Mouse (Mus musculus) thymus, postnatal 0 days (tissue): Measurements from ENCODE around the gene Smtn. TPM values are rescaled to one million over a fixed set of nuclear protein-coding genes. Genes with fewer than 3 reads are reported as not detected.

Source experiments
- DNase-seq: peaks from one replicate; pipeline ENCODE4 v3.0.0-alpha.2; 2015; ENCODE audit warnings: low spot score
- polyA plus RNA-seq: library from polyadenylated mRNA; unstranded; fragments of >200 nt; fragmentation: Nextera tagmentation; extraction: Ambion mirVana; gene quantifications from 2 replicates; pipeline ENCODE4 v1.2.1, GENCODE M21; 2015

The Smtn gene
- polyA plus RNA-seq, 1 experiment from 2014 or later, result 13.4 TPM

DNA sequence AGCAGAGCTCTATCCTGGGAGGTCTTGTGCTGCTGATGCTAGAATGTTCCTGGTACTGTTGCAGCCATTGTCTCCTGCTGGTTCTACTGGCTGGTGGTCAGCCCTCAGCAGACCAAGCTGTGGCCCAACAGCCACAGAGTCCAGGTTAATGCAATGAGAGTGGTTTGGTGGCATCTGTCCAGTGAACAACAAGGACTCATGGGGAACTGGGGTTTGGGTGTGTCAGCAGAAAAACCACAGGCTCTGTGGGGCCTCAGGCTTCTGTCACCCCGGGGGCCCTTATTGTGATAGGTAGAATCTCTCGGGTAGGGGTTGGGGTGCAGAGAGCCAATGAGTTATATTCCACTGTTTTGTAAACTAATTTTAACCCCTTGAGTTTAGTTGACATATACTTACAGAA lies 30.1 kb downstream of the Smtn start:
- no peak for DNase-seq

- no peak for DNase-seq
These were observed 31.0 kb downstream of the Smtn start for GRCm38 (mm10) chr11:3509181-3510085.

DNA sequence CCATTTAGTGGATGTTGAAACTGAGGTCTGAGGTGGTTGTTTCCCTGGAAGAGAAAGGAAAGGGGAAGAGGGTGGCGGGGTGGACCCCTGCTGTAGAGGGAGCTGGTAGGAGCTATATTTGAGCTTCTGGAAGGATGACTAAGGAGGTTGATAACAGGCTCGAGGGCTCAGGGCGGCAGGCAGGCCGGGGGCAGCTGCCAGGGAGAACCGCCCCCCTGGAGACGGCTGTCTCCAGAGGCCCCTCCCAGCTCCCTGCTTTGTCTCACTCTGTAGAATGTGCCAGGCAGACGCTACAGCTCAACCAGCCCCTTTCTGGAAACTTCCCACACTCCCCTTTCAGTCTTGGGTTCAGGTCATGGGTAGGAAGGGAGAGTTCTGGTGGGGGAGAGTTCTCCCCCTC lies 32.2 kb downstream of the Smtn start:
- no peak for DNase-seq

DNA sequence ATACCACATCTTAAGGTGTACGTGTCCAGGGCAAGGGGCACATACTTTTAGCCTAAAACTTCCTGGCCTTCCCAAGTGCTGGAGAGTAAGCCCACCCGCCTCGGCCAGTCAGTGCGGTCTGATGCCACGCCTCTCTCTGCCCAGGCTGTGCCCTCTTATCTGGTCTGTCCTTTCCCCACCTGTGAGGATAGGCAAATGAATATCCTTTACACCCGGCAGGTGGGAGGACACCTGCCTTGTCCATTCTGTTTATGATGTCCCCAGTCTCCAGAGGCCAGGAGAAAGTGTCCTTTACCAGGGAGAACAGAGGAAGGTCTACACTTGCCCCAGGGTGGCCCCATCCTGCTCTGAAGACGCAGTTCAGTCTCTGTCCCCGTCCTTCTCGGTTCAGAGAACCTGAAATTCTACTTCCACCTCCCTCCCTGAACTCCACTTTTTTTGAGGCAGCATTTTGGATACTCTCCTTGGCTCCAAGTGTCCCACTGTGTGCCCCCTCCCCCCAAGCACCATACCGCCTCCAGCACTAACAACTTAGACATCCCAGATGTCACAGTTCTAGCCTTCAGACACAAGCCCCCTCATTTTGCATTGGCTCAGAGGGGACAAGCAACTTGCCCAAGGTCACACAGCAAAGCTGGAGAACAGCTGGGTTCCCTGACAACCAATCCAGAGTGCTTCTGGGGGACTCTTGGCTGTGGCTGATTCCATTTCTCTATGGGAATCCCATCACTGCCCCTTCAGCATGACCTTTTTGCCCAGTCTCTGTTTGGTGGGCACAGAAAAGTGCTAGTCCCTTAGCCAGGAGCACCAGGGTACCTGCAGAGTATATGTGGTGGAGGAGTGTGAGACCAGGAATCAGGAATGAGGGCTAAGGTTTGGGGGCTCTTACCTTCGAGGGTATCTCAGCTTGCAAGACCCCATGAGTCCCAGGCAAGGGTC lies 36.4 kb downstream of the Smtn start:
- no peak for DNase-seq

DNA sequence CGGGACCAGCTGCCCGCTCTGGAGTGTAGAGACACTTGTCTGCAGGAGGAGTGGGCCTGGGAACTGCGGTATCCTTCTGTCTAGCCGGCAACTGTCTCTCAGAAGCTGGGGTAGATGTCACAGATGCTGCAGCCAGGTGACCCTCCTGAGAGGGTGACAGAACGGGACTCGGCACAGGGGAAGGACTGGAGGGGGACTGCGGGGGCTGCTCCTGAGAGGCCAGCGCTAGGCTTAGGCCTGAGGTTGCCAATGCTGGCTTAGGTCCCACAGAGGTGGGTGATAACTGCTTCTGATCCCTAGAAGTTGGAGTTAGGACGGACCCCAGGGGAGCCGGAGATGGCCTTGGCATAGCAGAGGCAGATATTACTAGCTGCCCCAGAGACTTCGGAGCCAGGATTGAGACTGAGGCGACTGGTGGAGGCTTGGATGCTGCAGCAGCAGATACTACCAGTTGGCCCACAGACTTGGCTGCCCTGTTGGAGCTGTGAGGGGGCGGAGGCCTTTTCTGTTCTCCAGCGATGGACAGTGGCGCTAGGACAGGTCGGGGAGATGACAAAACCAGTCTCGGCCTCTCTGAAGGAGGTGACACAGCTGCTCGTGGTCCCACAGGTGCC lies 37.8 kb downstream of the Smtn start:
- no peak for DNase-seq

GRCm38 (mm10) chr11:3502057-3502456 lies 38.4 kb downstream of the Smtn start:
- DNase-seq, result no peak

DNA sequence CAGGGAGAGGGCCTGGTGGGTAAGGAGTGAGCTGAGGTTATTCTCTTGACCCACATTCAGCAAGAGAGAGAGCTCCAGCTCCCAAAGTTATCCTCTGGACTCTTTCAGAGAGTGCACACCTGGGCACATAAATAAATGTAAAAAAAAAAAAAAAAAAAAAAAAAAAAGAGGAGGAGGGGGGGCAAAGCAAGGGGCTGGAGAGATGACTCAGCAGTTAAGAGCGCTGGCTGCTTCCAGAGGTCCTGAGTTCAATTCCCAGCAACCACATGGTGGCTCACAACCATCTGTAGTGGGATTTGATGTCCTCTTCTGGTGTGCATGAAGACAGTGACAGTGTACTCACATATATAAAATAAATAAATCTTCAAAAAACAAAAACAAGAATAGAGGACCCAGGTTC lies 43.1 kb downstream of the Smtn start:
- DNase-seq, result no peak

DNA sequence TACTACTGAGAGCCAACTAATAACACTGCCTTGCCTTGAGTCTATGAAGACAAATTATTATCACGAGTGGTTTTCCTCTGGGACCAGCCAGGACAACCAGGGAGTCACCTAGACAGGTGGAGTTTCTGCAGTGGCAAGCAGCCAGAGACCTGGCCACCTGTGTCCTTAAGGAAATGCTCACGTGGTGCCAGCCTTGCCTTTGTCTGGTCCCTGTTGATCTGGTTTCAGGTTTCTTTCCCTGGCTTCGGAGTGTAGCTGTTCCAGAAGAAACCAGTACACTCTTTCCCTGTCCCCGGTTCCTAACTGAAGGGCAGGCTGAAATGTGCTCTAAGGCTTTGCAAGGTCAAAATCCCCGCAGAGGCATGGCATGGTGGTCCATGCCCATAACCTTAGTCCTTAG lies 43.7 kb downstream of the Smtn start:
- DNase-seq, result no peak

GRCm38 (mm10) chr11:3495496-3495895 lies 44.9 kb downstream of the Smtn start:
- DNase-seq, result no peak

DNA sequence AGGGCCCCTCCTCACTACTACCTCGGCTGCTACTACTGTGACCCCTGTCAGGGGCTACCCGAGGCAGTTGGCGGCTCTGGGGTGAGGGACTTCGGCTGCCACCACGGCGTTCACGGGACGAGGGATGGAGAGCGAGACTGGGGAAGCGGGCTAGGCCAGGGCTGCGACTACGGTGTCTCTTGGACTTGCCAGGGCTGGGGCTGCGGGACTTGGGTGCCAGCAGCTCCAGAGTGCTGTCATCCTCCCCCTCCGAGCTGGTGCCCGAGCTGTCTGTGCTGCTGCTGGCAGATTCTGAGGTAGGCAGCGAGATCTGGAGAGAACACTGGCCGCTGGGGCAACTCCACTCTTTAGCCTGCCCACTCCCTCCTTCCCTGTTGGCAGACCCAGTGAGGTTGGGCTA lies 45.6 kb downstream of the Smtn start:
- DNase-seq, result no peak

- no peak for DNase-seq
These were observed 47.7 kb downstream of the Smtn start for GRCm38 (mm10) chr11:3492748-3493147.

GRCm38 (mm10) chr11:3489036-3489435 lies 51.4 kb downstream of the Smtn start:
- no peak for DNase-seq

DNA sequence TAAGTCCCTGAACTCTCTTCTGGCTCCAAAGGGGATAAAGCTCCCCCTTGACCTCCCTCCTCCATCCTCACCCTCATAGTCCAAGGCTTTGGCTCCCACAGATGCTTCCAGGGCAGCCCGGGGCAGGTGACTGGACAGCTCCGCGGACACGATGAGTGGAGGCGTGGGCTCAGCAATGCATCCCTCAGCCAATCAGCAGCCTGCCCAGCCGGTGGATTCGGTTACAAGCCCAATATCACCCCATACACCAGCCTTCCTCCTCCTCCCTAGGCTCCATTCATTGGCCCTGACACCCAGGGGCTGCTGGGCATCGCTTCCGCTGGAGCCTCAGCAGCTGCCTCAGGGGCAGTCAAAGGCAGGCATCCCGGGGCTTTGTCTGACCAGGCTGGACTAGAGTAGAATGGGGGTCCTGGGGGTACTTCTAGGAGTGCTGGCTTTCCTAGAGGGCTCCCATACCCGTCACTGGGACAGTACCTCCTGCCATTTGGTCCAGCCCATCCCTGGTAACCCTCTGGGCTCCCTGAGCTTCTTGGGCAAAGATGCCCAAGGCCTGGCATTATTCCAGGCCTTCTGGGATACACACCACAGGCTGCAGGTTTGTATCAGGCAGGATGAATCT lies 52.4 kb downstream of the Smtn start, which contains the start of gene Pla2g3:
Pla2g3 (plus strand) TSS at position 333 of the 619 bp plus-strand sequence.
- DNase-seq, result no peak

DNA sequence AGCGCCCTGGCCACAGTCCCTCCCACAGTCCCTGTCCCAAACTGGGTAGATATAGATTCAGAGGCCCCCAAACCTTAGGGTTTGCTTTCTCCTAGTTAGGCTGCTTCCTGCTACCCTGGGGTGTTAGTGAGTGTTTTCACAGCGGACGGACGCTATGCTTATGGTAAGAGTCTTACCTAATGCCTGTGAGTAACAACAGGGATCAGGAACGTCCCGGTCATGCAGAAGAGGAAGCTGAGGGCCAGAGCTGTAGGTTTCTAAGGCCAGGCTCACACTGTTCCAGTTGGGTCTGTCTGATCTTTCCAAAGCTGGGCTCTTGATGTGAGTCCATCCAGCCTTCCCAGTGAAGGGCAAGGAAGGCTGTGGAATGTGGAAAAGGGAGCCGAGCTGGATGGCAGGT lies 54.1 kb downstream of the Smtn start:
- DNase-seq, result no peak

DNA sequence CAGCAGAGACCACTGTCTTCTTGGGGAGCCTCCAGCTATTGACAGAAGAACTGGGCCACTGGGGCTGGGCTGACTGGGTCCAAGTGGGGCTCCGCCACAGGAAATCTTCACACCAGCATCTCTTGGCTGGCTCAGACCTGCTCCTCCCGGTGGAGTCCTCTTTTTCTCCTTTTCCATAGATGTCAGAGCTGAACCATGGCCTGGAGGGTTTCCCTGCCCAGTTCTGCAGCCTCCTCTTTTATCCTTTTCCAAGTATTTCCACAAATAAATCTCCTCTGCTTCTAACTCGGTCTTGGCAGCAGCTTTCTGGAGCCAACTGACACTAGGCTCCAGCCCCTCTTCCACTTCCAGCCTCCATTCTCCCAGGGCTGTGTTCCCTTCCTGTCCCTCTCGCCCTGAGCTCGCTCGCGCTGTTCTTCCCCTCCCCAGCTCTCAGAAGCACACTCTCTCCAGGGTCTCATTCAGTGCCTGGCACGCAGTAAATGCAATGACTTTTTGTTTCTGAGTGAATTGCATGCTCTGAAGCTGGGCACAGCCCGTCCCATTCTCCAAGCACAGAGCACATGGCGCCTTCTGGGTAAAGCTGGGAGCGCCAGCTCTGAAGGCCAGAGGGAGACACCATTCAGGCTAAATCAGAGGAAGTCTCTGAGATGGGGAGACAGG lies 56.3 kb downstream of the Smtn start:
- no peak for DNase-seq

- DNase-seq, result no peak
These were observed 64.9 kb downstream of the Smtn start for GRCm38 (mm10) chr11:3475489-3475888.

GRCm38 (mm10) chr11:3474480-3475115 lies 65.8 kb downstream of the Smtn start:
- peak; percentile 40 for DNase-seq

GRCm38 (mm10) chr11:3472484-3472883 lies 67.9 kb downstream of the Smtn start:
- DNase-seq, result peak; percentile 79

GRCm38 (mm10) chr11:3471448-3471850 lies 69.0 kb downstream of the Smtn start:
- no peak for DNase-seq
